Mouse (Mus musculus): ENCODE measurements around the gene 3830403N18Rik.
"Not testable (repeated sequence)": the region's sequence is repeated elsewhere in the genome, so short reads cannot be mapped to it uniquely, and the experiment has no call there.

Gene 3830403N18Rik

DNA sequence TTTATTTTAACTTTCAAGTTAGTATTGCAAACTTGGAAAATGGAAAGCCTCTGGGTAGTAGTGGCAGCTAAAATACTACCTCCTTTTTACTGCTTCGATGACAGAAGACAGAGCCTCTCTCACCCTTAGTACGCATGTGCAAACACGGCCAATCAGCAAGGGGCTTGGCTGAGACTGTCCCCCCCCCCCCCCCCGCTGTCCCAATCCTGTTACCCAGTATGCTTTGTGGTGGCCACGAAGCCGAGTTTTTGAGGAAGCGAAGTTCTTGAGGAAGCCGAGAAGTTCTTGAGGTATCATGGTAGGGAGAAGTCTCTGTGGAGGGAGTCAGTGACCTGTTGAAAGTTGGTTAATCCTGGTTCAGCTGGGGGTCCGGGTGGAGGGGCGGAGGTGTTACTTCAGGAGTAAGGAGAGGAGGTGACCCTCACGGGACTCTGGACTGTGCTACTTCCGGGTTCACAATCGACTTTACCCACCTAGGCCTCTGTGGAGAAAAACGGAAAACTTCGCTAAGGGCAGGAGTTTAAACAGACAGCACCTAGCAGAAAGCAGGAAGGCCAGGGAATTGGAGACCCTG lies at the start of gene 3830403N18Rik:
TSS of gene 3830403N18Rik (plus strand) at position 237 of the 574 bp plus-strand sequence.
- not testable (repeated sequence) for DNase-seq (ENCODE audit: low spot score)

DNA sequence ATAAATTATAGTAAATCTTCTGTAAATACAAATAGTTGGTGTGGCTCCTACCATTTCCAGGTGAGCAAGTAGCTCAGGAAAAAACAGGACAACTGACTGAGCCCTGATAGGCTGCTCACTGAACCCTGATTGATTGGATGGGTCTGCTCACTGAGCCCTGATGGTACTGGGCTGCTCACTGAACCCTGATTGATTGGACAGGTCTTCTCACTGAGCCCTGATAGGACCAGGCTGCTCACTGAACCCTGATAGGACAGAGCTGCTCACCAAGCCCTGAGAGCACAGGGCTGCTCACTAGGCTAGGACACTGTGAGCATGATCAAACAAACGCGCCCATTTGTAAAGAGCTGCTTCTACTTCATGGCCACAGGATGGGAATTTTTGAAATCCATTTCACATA lies 15.0 kb downstream of the 3830403N18Rik start:
- DNase-seq (ENCODE audit: low spot score): no peak

DNA sequence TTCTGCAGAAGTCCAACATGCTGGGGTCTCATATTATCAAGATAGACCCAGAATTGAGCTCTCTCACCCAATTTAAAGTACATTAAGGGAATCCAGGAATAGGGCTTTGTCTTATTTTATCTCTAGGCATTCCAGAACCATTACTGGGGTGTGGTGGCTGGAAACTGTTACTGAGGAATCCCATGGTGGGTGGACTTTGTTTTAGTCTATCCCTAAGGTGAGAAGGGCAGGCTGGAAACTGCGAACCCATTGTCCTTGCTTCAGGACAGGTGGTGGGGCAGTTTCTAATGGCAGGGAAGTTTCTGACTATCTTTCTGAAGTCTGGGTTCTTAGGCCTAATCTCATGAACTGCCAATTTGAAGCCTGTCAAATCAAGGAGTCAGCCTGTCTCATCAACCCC lies 50.1 kb downstream of the 3830403N18Rik start:
- not testable (repeated sequence) for DNase-seq (ENCODE audit: low spot score)

Data from lung, postnatal 25 days (tissue).